Mouse (Mus musculus): Measurements from ENCODE around the gene Samd11.

- TF ChIP-seq CTCF (IDR thresholded peaks at IDR 0.05; ENCODE audit: extremely low read depth, insufficient read length, insufficient replicate concordance, low read depth, low read length) (no peak), POLR2A (IDR thresholded peaks at IDR 0.05; ENCODE audit: low read depth, low read length) (no peak)
Measured at GRCm38 (mm10) chr4:156255078-156255839, at the start of gene Samd11.
